Mouse (Mus musculus) layer of hippocampus, postnatal 25 days (tissue): ENCODE measurements around the gene Mrpl37. TPM values are rescaled to one million over a fixed set of nuclear protein-coding genes. Genes with fewer than 3 reads are reported as not detected.
A peak's percentile ranks its signal among the peaks of the same experiment; 100 is the strongest.
"Not testable (repeated sequence)": the region's sequence is repeated elsewhere in the genome, so short reads cannot be mapped to it uniquely, and the experiment has no call there.

ENCODE experiments used
- DNase-seq, 2 experiments: peaks; one replicate each; pipeline ENCODE4 v3.0.0; 2022; ENCODE audit warnings: mixed read lengths in 2 of 2, low spot score in 1 of 2; ENCODE audit errors: extremely low spot score in 1 of 2
- total RNA-seq, 2 experiments: library from RNA; stranded (reverse); gene quantifications; 2 replicates each; pipeline ENCODE4 v1.2.3; 2021

Mrpl37 gene
- 10 to 100 TPM; 58.7 to 60.6 TPM for total RNA-seq

DNA sequence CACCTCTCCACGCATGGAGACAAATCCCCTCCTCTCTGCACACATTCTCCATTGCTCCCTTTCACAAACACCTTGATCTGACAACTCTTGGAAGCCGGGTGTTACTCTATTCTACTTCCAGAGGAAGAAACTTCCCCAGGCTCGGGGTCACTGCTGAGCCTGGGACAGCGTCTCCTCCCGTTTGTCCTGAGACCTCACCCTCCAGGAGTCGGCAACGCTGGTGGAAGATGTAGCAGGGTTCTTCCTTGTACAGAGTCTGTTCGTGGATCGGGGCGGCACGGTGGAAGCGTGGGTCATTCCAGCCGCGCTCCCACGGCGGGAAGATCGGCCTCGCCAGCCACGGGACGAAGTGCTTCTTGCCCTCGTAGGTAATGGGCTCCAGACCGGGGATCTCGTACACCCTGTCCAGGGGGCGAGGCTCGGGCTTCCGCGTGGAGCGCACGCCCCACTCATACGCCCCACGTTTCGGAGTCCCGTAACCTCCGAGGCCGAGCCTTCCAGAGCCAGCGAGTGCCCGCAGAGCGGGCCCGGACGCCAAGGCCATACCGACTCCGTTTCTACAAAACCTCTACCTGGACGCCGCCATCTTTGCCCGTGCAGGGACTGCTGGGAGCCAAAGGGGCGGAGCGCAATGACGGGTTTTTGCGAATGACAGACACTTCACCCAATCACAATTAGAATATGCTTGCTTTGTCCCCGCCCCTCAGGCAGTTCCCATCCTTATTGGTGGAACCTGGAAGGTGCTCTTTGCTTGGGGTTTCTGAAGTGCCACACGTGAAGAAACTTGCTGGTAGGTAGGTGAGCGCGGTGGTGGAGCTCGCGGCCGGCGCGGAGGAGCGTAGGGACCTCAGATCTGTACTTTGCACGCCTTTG lies at the start of gene Mrpl37, which contains the start of gene Cyb5rl:
TSS of gene Mrpl37 (minus strand) at position 617 of the 873 bp plus-strand sequence.
TSS of gene Cyb5rl (plus strand) at position 737 of the 873 bp plus-strand sequence.
- peak; percentile 89 to 90 for DNase-seq

DNA sequence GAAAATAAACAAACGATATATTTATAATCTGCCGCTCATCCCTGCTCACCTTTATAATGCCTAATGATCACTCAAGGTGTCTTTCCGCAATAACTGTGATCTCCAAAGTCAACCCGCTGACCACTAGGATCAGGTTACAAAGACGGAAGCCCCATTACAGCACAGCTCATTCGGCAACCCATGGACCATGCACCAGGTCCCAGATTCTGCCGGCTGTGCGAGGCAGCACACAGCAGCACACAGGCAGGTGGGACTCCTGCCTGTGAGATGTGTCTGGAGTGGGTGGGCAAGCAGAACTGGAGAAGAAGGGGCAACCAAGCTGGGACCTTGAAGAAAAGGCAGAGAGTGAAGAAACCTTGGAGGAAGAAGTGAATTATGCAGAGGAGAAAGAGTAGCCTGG lies 47.6 kb upstream of the Mrpl37 start:
- no peak for DNase-seq

DNA sequence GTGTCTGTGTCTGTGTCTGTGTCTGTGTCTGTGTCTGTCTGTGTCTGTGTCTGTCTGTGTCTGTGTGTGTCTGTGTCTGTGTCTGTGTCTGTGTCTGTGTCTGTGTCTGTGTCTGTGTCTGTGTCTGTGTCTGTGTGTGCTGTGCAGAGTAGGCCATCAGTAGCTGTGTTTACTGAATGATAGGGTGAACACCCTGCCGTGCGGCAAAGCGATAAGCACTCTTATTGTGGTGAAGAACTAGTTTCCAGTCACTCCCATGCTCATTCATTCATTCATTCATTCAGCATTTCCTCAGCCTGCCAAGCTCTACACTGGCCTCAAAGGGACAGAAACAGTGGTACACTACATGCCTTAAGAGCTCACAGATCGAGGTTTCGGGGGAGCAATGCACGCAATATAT lies 42.5 kb upstream of the Mrpl37 start:
- not testable (repeated sequence) for DNase-seq

DNA sequence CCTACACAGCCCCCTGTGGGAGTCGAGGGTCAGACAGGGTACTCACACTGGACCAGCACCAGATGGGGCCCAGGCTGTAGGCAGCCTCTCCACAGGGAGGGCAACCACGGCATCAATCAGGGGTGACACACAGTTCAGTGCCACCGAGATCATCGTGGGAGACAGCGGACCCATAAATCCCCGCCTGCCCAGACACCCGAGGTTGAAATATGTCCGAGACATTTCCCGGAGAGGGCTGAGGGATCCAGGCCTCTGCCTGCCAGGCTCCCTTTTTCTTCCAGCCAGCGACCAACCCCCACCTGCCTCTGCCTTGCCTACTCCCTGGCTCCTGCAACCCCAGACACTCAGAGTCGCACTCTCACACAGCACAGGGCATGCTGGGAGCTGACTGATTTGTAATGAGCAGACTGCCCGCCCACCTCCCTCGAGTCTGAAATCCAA lies 41.6 kb upstream of the Mrpl37 start:
- DNase-seq = peak in 1 of 2 experiments; percentile 20

DNA sequence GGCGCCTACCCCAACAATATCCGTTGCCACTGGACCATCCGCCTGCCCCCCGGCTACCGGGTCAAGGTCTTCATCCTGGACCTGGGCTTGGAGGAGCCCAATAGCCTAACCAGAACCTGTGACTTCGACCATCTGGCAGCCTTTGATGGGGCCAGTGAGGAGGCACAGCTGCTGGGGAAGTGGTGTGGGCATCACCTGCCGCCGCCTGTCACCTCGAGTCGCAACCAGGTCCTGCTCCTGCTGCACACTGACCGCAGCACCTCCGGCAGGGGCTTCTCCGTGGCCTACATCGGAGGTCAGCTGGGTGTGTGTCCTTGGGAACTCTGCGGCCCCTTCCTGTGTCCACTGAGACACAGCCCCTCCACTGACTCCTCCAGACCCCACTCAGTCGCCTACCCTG lies 40.1 kb upstream of the Mrpl37 start:
- no peak for DNase-seq

DNA sequence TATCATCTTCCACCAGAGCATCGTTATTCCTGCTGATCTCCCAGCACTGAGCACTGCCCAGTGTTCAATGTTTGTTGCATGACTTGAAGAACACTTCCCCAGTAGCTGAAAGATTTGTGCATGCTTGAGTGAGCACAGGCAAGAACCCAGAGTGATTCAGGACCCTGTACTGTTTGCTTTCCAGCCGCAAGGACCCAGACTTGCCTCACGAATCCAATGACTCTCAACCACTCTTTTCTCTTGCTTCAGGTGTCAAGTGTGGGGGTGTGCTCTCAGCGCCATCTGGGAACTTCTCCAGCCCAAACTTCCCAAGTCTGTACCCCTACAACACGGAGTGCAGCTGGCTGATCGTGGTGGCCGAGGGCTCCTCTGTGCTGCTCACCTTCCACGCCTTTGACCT lies 35.6 kb upstream of the Mrpl37 start:
- DNase-seq = no peak

DNA sequence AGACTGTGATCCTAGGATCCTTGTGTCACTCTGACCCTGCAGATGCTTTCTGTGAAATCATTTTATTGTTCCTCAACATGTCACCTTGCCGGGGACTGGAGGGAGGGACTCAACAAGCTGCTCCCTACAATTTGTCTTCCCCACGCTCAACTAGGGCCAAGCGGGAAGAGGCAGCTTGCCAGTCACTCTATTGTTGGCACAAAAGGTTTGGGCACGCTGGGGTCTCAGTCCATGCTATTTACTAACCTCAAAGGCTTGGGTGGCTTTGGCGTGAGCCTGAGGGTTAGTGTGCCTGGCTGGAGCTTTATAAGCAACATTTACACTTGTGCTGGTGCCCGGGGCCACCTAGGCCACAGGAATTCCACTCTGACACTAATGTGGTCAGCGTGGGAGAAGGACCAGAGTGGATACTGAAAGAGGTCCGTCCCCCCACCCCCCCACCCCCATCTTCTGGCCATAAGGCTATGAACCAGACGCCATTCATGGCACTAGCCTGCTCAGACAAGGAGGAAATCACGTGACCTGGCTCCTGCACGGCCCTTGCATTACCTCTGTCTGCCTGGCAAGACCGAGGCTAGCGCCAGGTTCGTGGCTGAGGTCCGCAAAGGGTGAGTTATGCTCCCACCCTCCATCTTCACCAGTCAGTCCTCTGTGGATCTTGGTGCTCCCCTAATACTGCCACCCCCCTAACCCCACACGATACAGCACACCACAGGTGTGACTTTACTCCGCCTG lies 32.3 kb upstream of the Mrpl37 start:
- no peak for DNase-seq

DNA sequence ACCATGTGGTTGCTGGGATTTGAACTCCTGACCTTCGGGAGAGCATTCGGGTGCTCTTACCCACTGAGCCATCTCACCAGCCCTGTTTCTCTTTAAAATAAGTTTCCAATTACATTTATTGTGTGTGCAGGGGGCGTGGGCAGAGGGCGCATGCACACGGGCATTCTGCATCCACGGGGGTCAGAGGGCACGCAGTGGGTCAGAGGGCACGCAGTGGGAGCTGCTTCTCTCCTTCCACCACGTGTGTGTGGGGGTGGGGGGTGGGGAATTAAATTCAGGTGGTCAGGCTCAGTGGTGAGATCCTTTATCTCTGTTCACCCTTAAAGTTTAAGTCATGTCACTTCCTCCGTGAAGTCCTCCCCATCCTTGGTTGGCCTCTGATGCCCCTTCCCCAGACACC lies 31.7 kb upstream of the Mrpl37 start:
- DNase-seq = no peak

DNA sequence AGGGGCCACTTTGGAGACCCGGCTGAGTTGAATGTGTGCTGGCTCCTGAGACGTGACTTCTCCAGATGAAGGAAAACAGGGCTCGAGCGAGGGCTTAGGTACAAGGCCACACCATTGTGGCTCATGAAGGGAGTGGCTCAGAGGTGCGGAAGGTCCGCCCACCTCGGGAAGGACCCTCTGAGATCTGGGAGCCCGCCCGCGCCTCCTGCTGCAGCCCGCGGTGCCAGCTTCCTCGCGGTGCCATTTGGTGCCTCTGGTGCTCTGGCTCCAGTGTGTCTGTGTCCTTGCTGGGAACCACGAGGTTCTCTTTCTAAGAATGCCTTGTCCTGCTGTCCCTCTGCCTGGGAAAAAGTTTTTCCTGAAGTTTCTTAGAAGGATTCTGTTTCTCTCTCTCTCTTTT lies 31.2 kb upstream of the Mrpl37 start:
- DNase-seq = no peak

DNA sequence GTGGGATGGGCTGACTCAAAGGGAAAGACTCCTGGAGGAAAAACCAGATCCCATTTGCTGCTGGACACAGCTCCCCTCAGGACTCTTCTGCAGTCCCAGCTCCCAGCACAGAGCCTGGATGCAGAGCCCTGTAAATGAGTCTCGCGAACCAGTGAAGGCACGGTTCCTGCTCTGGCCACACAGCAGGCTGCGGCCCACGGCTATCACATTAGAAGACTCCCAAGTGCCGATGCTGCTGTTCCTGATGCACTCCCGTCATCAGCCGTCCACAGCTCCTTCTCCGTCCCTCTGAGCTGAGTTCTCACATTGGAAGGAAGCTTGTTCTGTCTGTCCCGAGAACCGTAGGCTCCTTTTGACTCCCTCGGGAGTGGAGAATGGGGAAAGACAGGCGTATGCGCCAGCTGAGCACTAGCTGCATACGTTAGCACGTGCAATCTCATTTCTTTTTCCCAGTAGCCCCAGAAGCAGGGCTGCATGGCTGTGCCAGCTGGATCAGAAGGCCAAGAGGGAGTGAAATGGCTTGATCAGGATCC lies 30.2 kb upstream of the Mrpl37 start, which contains the start of gene Cdcp2:
TSS of gene Cdcp2 (plus strand) at position 51 of the 533 bp plus-strand sequence.
- no peak for DNase-seq

DNA sequence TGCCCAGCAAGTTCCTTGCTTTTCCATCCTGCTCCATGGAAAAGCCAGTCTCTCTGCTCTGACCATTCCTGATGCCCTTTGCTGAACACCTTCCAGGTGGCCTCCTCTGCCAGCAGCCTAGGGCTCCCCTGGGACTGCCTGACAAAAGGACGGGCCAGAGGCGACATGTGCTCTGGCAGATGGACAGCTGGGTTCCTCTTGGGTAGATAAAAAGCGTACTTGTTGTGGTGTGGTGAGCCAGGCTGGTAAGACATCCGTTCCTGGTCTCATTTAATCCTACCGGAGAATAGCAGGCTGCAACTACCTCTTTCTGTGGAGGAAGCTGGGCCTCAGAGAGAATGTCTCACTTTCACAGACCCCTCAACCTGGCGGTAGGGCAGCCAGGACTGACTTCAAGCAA lies 29.4 kb upstream of the Mrpl37 start:
- no peak for DNase-seq

DNA sequence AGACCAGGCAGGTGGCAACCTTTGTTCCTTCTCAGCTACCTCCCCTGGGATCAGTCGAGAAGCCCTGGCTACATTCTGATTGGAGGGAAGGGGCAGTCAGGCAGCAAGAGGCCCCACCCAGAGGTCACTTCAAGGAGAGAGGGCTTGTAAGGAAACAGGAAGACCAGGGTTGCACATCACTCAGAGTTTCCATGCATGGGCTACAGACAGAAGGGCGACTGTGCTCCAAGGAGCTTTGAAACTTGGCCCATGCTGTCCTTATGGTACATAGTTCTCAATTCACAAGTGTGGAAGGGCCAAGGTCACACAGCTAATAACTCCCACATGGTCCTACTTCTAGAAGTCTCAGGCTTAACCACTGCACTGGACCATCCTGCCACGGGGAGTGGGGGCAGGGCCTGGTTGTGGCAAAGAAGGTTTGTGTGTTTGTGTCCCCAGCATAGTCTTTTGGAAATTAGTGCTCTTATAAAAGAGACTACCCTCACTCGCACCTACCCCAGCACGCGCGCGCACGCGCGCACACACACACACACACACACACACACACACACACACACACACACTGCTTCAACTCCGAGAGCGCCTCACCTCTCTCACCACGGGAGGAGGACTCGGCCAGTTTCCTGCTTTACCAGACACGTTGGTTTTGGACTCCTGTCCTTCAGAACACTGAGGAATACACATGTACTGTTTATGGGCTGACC lies 28.0 kb upstream of the Mrpl37 start:
- DNase-seq = no peak

DNA sequence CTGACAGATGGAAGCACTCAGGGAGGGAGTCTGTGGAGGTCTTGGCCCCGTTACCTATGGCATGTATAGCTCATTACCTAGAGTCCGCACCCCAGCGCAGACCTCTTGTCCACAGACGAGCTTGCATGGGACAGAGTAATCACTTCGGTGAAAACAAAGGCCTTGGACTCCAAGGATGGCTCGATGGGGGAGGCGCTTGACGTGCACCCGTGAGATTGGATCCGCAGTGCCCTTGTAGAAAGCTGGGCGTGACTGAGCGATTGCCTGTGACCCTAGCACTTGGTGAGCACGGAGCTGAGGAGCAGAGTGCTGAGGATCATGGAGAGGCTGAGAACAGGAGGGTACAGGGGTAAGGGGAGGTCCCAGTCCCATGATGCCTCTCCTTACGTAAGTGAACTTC lies 25.0 kb upstream of the Mrpl37 start:
- no peak for DNase-seq

DNA sequence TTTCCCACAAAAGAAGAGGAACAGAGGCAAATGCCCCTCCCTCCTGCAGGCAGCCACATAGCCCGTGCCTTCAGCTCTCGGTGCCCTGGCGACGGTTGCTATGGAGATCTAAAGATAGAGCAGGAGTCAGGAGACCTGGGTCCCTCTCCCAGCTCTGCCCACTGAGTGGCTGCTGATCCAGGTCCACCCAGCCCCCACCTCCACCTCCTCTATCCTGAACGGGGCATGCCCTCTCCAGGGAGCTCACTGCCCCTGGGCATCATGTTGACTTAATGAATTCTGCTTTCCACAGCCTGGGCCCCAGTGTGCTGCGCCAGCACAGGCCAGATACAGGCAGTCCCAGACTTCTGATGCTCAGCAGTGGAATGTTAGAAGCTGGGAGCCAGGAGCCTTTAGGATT lies 18.2 kb upstream of the Mrpl37 start:
- peak; percentile 52 to 61 for DNase-seq

DNA sequence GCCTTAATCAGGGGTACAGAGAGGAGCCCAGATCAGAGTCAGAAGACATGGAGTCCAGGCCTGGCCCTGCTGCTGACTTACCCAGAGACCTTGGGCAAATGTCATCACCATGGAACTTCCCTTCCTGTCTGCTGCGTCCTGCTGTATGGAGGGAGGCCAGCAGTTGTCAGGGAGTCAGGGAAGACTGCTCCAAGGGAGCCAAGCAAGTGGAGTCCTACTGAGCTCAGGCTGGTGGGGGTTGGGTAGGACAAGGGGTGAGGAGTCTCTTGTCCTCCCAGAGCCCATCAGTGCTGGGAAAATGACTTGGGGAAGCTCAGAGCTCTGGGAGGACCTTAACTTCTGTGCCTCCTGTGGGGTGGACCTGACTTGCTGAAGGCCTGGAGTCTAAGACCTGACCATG lies 17.7 kb upstream of the Mrpl37 start:
- peak in 1 of 2 experiments; percentile 16 for DNase-seq

DNA sequence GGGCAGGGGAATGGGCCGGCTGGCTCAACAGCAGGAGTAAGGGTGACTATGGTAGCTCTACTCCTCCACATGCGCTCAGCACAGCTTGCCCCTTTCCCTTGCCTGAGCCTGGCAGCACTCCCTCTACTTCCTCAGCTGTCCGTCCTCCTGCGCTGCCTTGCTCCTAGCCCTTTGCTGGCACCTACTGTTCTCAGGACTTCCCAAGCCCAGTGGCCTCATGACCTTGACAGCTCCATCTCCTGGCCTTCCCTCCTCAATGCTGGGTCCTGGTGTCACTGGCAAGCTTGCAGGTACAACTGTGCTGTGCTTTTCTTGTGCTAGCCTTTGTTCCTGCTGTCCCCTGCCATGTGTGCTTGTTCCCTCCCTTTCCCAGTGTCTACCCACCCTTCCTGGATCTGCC lies 16.5 kb upstream of the Mrpl37 start:
- DNase-seq = no peak

DNA sequence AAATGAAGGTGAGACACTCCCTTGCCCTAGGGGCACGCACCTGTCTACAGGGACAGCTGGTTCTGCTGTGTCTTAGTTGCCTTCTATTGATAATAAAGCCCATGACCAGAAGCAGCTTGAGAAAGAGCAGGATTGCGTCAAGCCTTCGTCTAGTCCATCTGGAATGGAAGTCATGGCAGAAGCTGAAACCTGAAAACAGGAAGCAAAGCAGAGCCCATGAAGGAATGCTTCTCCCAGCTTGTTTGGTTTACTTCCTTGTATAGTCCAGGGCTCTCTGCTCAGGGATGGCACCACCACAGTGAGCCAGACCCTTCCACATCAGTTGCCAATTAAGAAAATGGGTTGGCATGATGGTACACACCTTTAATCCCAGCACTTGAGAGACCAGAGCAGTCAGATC lies 15.5 kb upstream of the Mrpl37 start:
- DNase-seq = no peak

DNA sequence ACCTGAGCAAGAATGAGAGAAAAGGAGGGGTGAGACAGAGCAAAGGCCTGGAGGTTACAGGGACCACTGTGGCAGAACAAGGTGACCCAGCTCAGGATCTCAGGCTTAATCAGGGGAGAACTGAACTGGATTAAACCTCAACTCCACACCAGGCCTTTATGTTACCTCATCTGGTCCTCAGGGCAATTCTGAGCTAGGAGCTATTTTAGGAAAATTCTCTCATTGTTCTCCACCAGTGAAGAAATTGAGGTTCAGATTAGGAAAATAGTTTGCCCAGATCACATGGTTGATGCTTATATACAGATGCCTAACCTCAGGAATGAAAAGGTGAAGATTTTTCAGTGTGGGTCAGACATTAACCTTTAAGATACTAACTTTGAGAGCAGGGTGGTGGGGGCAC lies 13.0 kb upstream of the Mrpl37 start:
- no peak for DNase-seq

DNA sequence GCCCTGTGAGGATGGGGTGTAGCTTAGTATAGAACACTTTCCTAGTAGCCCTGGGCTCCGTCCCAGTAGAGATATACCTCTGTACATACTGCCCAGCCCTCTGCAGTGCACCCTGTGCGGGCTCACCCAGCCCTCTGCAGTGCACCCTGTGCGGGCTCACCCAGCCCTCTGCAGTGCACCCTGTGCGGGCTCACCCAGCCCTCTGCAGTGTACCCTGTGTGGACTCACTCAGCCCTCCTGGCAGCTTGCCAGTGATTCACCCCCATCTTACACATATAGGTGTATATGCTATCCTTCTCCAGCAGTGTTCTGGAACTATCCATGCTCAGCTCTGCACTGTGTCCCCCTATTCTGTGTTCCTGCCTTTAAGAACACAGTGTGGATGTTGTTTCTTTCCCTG lies 12.2 kb upstream of the Mrpl37 start:
- no peak for DNase-seq

DNA sequence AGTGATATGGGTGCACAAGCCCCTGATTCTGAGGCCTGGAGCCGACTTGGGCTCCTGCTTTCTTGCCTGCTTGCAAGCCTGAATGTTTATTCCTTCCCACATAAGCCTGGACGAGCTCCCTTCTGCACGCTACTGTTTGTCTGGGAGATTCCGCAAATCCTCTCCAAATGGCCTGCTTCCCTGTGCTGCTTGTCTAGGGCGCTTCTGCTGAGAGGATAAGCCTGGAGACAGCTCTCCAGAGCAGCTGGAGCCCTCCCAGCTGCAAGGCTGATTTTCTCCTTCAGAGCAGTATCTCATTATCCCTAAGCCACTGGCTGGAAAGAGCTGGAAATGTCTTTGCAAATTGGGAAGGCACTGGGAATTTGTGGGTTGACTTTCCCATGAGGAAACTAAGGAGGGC lies 8.8 kb upstream of the Mrpl37 start:
- DNase-seq = no peak

DNA sequence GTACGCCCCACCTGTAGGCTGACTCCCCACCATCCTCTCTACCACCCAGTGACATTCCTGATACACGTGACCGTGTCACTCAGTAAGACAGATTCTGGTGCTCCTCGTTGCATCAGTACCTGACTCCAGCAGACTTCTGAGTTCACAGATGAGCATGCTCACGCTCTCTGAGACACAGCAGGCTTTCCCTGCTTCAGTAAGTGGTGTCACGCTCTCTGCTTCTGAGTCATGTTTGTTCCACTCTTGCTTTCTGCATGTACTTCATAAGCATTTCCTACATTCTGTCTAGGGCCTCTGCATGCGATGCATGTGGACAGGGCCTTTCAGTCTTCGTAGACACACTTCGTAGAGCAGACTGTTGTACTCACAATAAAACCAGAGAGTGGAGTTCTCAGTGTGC lies 5.7 kb upstream of the Mrpl37 start:
- no peak for DNase-seq
